Mouse (Mus musculus): ENCODE measurements at regions not wholly inside any gene's neighbourhood (a gene's known extent, or its start where the extent isn't known, plus 50 kb on each side); places are given as distances from the start of the nearest gene placed in this dataset.

- TF ChIP-seq EP300 (IDR thresholded peaks at IDR 0.05; ENCODE audit: insufficient read depth, low read depth, low read length) = no peak
- TF ChIP-seq CTCF (IDR thresholded peaks at IDR 0.05) = no peak
Observed at GRCm38 (mm10) chr13:112063409-112064111, 224.7 kb upstream of the Ankrd55 start.

Data from heart, adult 2 months (tissue).